Mouse (Mus musculus) midbrain, embryonic 16.5 days (tissue): ENCODE measurements at regions not wholly inside any gene's neighbourhood (a gene's known extent, or its start where the extent isn't known, plus 50 kb on each side); places are given as distances from the start of the nearest gene placed in this dataset.

Experiments used
- ATAC-seq: fragments of 200-750 bp; cut with Nextera tagmentation; 2 replicates; pipeline ENCODE4 v1.8.0; 2017; ENCODE audit warnings: moderate TSS enrichment
- H3K27ac ChIP-seq: fragments of 300-500 bp; sonication (generic); 2 replicates; pipeline ENCODE4 v1.5.1; 2014; ENCODE audit warnings: mild to moderate bottlenecking, low read length, mixed read lengths
- H3K27me3 ChIP-seq: fragments of 300-500 bp; sonication (generic); 2 replicates; pipeline ENCODE4 v1.6.1; 2014; ENCODE audit warnings: low read depth, low read length, mixed read lengths; ENCODE audit not compliant: control insufficient read depth, insufficient read depth
- H3K36me3 ChIP-seq: fragments of 300-500 bp; sonication (generic); 2 replicates; pipeline ENCODE4 v1.6.1; 2014; ENCODE audit warnings: mild to moderate bottlenecking, low read length, moderate library complexity, mixed read lengths; ENCODE audit not compliant: control insufficient read depth, insufficient read depth
- H3K4me1 ChIP-seq: fragments of 300-500 bp; sonication (generic); 2 replicates; pipeline ENCODE4 v1.6.1; 2014; ENCODE audit warnings: mild to moderate bottlenecking, low read length, mixed read lengths; ENCODE audit not compliant: control insufficient read depth, insufficient read depth
- H3K4me2 ChIP-seq: fragments of 300-500 bp; sonication (generic); 2 replicates; pipeline ENCODE4 v1.6.1; 2014; ENCODE audit warnings: mild to moderate bottlenecking, low read length, mixed read lengths
- H3K4me3 ChIP-seq: fragments of 300-500 bp; sonication (generic); 2 replicates; pipeline ENCODE4 v1.5.1; 2014; ENCODE audit warnings: low read depth, mild to moderate bottlenecking, low read length, moderate library complexity, mixed read lengths
- H3K9ac ChIP-seq: fragments of 300-500 bp; sonication (generic); 2 replicates; pipeline ENCODE4 v1.6.1; 2014; ENCODE audit warnings: low read depth, low read length, mixed read lengths
- H3K9me3 ChIP-seq: fragments of 300-500 bp; sonication (generic); replicated peaks from 2 replicates; pipeline ENCODE4 v1.6.1; 2014; ENCODE audit warnings: mild to moderate bottlenecking, low read length, mixed read lengths; ENCODE audit not compliant: control insufficient read depth, poor library complexity, severe bottlenecking
- WGBS: fragments of 180-500 bp; shearing (Covaris S2); extraction: QIAGEN DNeasy Blood & Tissue Kit; methylation state at CpG from one replicate; pipeline ENCODE4 v1.1.7; 2014; 5-methylcytosine and 5-hydroxymethylcytosine counted together

- no peak overlapping the region for H3K27ac ChIP-seq
- peaks cover 11% of the 10 kb centered on the region for H3K4me1 ChIP-seq
- H3K36me3 ChIP-seq, result no peaks in the 10 kb centered on the region
- peaks cover 3% of the 10 kb centered on the region; the same call in 1 of the 2 replicates for H3K27me3 ChIP-seq
- no peaks in the 10 kb centered on the region for H3K9me3 ChIP-seq
- no peak overlapping the region for H3K9ac ChIP-seq
- no peak for ATAC-seq
- no peak overlapping the region for H3K4me2 ChIP-seq
- no peak overlapping the region for H3K4me3 ChIP-seq
- WGBS, result 48% methylated on average over 3 of the region's 3 CpGs
Observed at GRCm38 (mm10) chr13:44024612-44025011, 240.0 kb downstream of the Cd83 start.

GRCm38 (mm10) chr13:44026321-44027255 is 242.0 kb downstream of the Cd83 start:
- peak overlapping the region; percentile 3; the same call in 1 of the 2 replicates for H3K4me2 ChIP-seq
- H3K9ac ChIP-seq, result no peak overlapping the region
- H3K9me3 ChIP-seq, result no peaks in the 10 kb centered on the region
- ATAC-seq, result peak; percentile 56; the same call in 1 of the 2 replicates
- H3K27ac ChIP-seq, result no peak overlapping the region; the same call in 1 of the 2 replicates
- H3K4me1 ChIP-seq, result peaks cover 11% of the 10 kb centered on the region
- H3K4me3 ChIP-seq, result no peak overlapping the region
- WGBS, result 51% methylated on average over 26 of the region's 26 CpGs
- H3K36me3 ChIP-seq, result no peaks in the 10 kb centered on the region
- no peaks in the 10 kb centered on the region; the same call in 1 of the 2 replicates for H3K27me3 ChIP-seq

- H3K4me3 ChIP-seq, result no peak overlapping the region
- ATAC-seq, result no peak
- H3K36me3 ChIP-seq, result no peaks in the 10 kb centered on the region
- H3K27ac ChIP-seq, result no peak overlapping the region
- H3K4me2 ChIP-seq, result no peak overlapping the region
- H3K9me3 ChIP-seq, result no peaks in the 10 kb centered on the region
- no peaks in the 10 kb centered on the region; the same call in 1 of the 2 replicates for H3K27me3 ChIP-seq
- peaks cover 11% of the 10 kb centered on the region for H3K4me1 ChIP-seq
- WGBS, result 92% methylated on average over 6 of the region's 6 CpGs
- H3K9ac ChIP-seq, result no peak overlapping the region
Observed at GRCm38 (mm10) chr13:44028081-44028480, 243.5 kb downstream of the Cd83 start.

- Histone ChIP-seq H3K36me3 (no peaks in the 10 kb centered on the region), H3K9me3 (no peaks in the 10 kb centered on the region), H3K4me1 (peaks cover 11% of the 10 kb centered on the region), H3K4me2 (no peak overlapping the region), H3K27ac (no peak overlapping the region), H3K27me3 (no peaks in the 10 kb centered on the region; the same call in 1 of the 2 replicates), H3K4me3 (no peak overlapping the region), H3K9ac (no peak overlapping the region)
- ATAC-seq, result no peak
- 91% methylated on average over 5 of the region's 5 CpGs for WGBS
Observed at GRCm38 (mm10) chr13:44030590-44030989, 246.0 kb downstream of the Cd83 start.

- no peak overlapping the region for H3K9ac ChIP-seq
- H3K27ac ChIP-seq, result no peak overlapping the region
- no peak for ATAC-seq
- no peaks in the 10 kb centered on the region for H3K36me3 ChIP-seq
- H3K9me3 ChIP-seq, result no peaks in the 10 kb centered on the region
- no peaks in the 10 kb centered on the region for H3K27me3 ChIP-seq
- no peak overlapping the region for H3K4me3 ChIP-seq
- WGBS, result 79% methylated on average over 8 of the region's 8 CpGs
- no peaks in the 10 kb centered on the region; the same call in 1 of the 2 replicates for H3K4me1 ChIP-seq
- H3K4me2 ChIP-seq, result no peak overlapping the region
Observed at GRCm38 (mm10) chr13:44037774-44038294, 253.3 kb downstream of the Cd83 start.

- Histone ChIP-seq H3K9ac (no peak overlapping the region), H3K36me3 (no peaks in the 10 kb centered on the region), H3K27me3 (no peaks in the 10 kb centered on the region), H3K4me2 (no peak overlapping the region), H3K9me3 (no peaks in the 10 kb centered on the region), H3K4me1 (peaks cover 4% of the 10 kb centered on the region), H3K27ac (no peak overlapping the region), H3K4me3 (no peak overlapping the region)
- 41% methylated on average over 7 of the region's 7 CpGs for WGBS
- no peak for ATAC-seq
Observed at GRCm38 (mm10) chr13:44038322-44038721, 253.7 kb downstream of the Cd83 start.

GRCm38 (mm10) chr13:44040640-44041039 is 256.1 kb downstream of the Cd83 start:
- Histone ChIP-seq H3K4me3 (no peak overlapping the region), H3K27ac (no peak overlapping the region), H3K4me1 (peaks cover 11% of the 10 kb centered on the region), H3K4me2 (no peak overlapping the region), H3K9me3 (no peaks in the 10 kb centered on the region), H3K27me3 (no peaks in the 10 kb centered on the region), H3K36me3 (no peaks in the 10 kb centered on the region), H3K9ac (no peak overlapping the region)
- 40% methylated on average over 7 of the region's 7 CpGs for WGBS
- no peak for ATAC-seq

- Histone ChIP-seq H3K9me3 (no peaks in the 10 kb centered on the region), H3K36me3 (no peaks in the 10 kb centered on the region), H3K4me3 (no peak overlapping the region), H3K9ac (no peak overlapping the region), H3K27ac (no peak overlapping the region), H3K4me1 (peaks cover 11% of the 10 kb centered on the region), H3K27me3 (no peaks in the 10 kb centered on the region), H3K4me2 (no peak overlapping the region)
- ATAC-seq, result peak; percentile 72
- WGBS, result 31% methylated on average over 9 of the region's 9 CpGs
Observed at GRCm38 (mm10) chr13:44042730-44043493, 258.3 kb downstream of the Cd83 start.
